Mouse (Mus musculus): ENCODE measurements around the gene Ghrhr.

Ghrhr gene

GRCm38 (mm10) chr6:55353711-55354445 lies 22.2 kb upstream of the Ghrhr start:
- in situ Hi-C loops (cut with MboI, MseI), result no loop called here

GRCm38 (mm10) chr6:55354456-55355117 lies 21.5 kb upstream of the Ghrhr start:
- in situ Hi-C loops (cut with MboI, MseI), result no loop called here

GRCm38 (mm10) chr6:55355575-55355974 lies 20.5 kb upstream of the Ghrhr start:
- in situ Hi-C loops (cut with MboI, MseI), result no loop called here

GRCm38 (mm10) chr6:55356017-55356703 lies 19.9 kb upstream of the Ghrhr start:
- in situ Hi-C loops (cut with MboI, MseI), result no loop called here

GRCm38 (mm10) chr6:55356976-55357635 lies 19.0 kb upstream of the Ghrhr start:
- in situ Hi-C loops (cut with MboI, MseI), result no loop called here

- in situ Hi-C loops (cut with MboI, MseI), result no loop called here
These were observed 18.5 kb upstream of the Ghrhr start for GRCm38 (mm10) chr6:55357636-55358031.

- in situ Hi-C loops (cut with MboI, MseI), result no loop called here
These were observed 17.4 kb upstream of the Ghrhr start for GRCm38 (mm10) chr6:55358731-55359143.

GRCm38 (mm10) chr6:55362663-55363062 lies 13.4 kb upstream of the Ghrhr start:
- in situ Hi-C loops (cut with MboI, MseI), result no loop called here

- in situ Hi-C loops (cut with MboI, MseI), result no loop called here
These were observed 9.0 kb upstream of the Ghrhr start for GRCm38 (mm10) chr6:55367126-55367525.

- in situ Hi-C loops (cut with MboI, MseI), result no loop called here
These were observed 5.3 kb upstream of the Ghrhr start for GRCm38 (mm10) chr6:55370831-55371230.

- in situ Hi-C loops (cut with MboI, MseI), result no loop called here
These were observed 416 bp downstream of the Ghrhr start for GRCm38 (mm10) chr6:55376511-55376910.

GRCm38 (mm10) chr6:55377461-55377860 lies 1.4 kb downstream of the Ghrhr start:
- in situ Hi-C loops (cut with MboI, MseI), result no loop called here

- in situ Hi-C loops (cut with MboI, MseI), result loop anchor here (5.0 kb wide), 1 partner anchor 147 kb away; no protein-coding TSS in a partner anchor
These were observed 3.7 kb downstream of the Ghrhr start for GRCm38 (mm10) chr6:55379641-55380335.

GRCm38 (mm10) chr6:55381966-55382365 lies 5.9 kb downstream of the Ghrhr start:
- in situ Hi-C loops (cut with MboI, MseI), result loop anchor here (5.0 kb wide), 1 partner anchor 150 kb away; no protein-coding TSS in a partner anchor

- in situ Hi-C loops (cut with MboI, MseI), result loop anchor here (5.0 kb wide), 1 partner anchor 152 kb away; no protein-coding TSS in a partner anchor
These were observed 7.8 kb downstream of the Ghrhr start for GRCm38 (mm10) chr6:55383897-55384296.

- in situ Hi-C loops (cut with MboI, MseI), result loop anchor here (5.0 kb wide), 1 partner anchor 152 kb away; no protein-coding TSS in a partner anchor
These were observed 8.4 kb downstream of the Ghrhr start for GRCm38 (mm10) chr6:55384356-55384951.

- in situ Hi-C loops (cut with MboI, MseI), result no loop called here
These were observed 12.6 kb downstream of the Ghrhr start for GRCm38 (mm10) chr6:55388546-55389169.

GRCm38 (mm10) chr6:55389321-55389720 lies 13.2 kb downstream of the Ghrhr start:
- in situ Hi-C loops (cut with MboI, MseI), result no loop called here

- in situ Hi-C loops (cut with MboI, MseI), result no loop called here
These were observed 15.7 kb downstream of the Ghrhr start for GRCm38 (mm10) chr6:55391814-55392213.

GRCm38 (mm10) chr6:55392453-55392852 lies 16.4 kb downstream of the Ghrhr start:
- in situ Hi-C loops (cut with MboI, MseI), result no loop called here

Measured in T-helper 1 cell (primary cell).